Mouse (Mus musculus): ENCODE results near the gene Arhgap24. TPM values are rescaled to one million over a fixed set of nuclear protein-coding genes. Genes with fewer than 3 reads are reported as not detected.

Gene Arhgap24
- total RNA-seq, 2 experiments from 2014 or later, result 1.9 to 3.8 TPM

GRCm38 (mm10) chr5:102724813-102725348 is 243.7 kb downstream of the Arhgap24 start:
- ATAC-seq (replicated peaks; ENCODE audit: poor library complexity, severe bottlenecking), result no peak

DNA sequence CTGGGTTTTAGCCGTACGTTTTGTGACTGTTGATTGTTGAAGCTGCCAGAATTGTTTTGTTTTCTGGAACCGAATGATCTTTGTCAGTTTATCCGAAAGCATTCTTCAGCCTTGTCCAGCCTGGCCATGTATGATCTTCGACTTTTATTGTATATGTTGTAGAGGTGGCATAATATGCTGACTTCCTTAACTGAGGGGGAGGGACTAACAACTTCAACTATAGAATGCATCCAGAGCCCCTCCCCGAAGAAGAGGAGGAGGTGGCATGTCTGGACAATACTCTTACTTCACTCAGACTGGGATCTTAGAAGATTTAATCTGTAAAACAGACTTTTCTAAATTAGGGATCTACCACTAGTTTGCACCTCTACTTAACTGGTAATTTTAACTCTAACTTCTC is 244.2 kb downstream of the Arhgap24 start:
- ATAC-seq (replicated peaks; ENCODE audit: poor library complexity, severe bottlenecking), result no peak

- no peak for ATAC-seq (replicated peaks; ENCODE audit: poor library complexity, severe bottlenecking)
These were observed 245.8 kb downstream of the Arhgap24 start for GRCm38 (mm10) chr5:102726985-102727384.

DNA sequence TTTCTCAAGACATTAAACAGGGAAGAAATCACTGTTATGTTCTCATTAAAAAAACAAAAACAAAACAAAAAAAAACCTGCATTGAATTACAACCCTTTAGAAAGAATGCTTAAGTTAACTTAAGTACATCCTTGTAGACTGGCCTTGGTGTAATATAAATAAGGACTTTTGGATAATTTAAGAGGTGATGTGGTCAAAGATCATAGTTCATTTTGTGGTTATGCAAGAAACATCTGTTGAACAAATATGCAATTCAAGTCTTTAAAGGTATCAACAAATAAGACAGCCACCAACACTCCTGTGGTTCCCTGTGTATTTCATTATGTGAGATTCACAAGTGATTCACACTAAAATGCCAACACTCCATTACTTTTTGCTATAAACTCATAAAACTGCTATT is 247.3 kb downstream of the Arhgap24 start:
- ATAC-seq (replicated peaks; ENCODE audit: poor library complexity, severe bottlenecking), result no peak

DNA sequence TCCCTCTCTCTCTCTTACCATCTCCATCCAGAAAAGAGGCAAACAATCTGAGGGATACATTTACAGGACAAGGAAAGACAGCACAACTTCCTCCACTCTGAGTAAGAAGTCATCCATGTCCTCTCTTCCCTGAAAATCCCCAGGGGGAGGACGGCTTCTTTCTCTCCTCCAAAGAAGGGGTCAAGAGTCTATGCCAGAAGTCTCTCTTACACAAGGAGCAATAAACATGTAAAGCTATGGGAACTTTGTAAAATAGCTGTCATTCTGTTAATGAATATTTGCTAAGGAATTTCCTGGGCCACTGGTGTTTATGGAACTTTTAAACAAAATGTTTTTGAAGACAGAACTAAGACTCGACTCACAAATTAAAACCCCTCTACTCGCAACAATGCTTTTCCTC is 248.3 kb downstream of the Arhgap24 start:
- no peak for ATAC-seq (replicated peaks; ENCODE audit: poor library complexity, severe bottlenecking)

DNA sequence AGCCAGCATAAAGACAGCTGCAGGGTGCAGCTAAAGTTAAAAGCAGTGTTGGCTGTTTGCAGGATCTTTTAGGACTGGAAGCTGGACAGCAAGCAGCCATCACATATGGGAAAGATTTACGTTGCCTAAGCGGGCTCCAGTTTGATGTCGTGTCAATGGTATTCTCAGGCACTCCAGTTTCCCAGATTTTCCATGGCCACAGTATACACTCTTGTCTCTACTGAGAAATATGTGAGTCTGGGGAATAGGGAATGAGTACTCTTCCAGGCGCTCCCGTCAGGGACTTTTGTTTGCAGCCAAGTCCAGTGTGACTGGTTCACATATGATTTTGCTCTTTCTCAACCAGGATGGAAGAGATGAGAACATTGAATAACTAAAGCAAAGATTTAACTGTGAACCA is 254.9 kb downstream of the Arhgap24 start:
- no peak for ATAC-seq (replicated peaks; ENCODE audit: poor library complexity, severe bottlenecking)

GRCm38 (mm10) chr5:102742554-102743255 is 261.5 kb downstream of the Arhgap24 start:
- ATAC-seq (replicated peaks; ENCODE audit: poor library complexity, severe bottlenecking), result no peak

GRCm38 (mm10) chr5:102743436-102743835 is 262.2 kb downstream of the Arhgap24 start:
- no peak for ATAC-seq (replicated peaks; ENCODE audit: poor library complexity, severe bottlenecking)

- ATAC-seq (replicated peaks; ENCODE audit: poor library complexity, severe bottlenecking), result no peak
These were observed 262.9 kb downstream of the Arhgap24 start for GRCm38 (mm10) chr5:102744051-102744450.

- no peak for ATAC-seq (replicated peaks; ENCODE audit: poor library complexity, severe bottlenecking)
These were observed 267.0 kb downstream of the Arhgap24 start for GRCm38 (mm10) chr5:102748146-102748545.

DNA sequence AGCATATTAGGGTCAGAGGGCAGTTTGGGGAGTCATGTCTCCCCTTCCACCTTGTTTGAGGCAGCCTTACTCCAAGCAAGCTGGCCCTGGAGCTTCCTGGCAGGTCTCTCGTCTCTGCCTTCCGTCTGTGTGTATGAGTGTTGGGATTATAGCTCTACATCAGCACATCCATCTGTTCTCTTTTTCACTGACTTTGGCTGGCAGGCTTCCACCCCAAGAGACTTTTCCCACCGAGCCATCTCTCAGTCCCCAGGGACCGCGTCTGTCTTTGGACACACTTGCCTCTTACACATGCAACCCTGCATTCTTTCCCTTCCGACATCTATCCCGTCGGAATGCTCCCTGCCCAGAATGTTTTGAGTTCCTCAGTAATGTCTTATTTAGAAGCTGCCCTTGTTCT is 267.8 kb downstream of the Arhgap24 start:
- ATAC-seq (replicated peaks; ENCODE audit: poor library complexity, severe bottlenecking), result no peak

DNA sequence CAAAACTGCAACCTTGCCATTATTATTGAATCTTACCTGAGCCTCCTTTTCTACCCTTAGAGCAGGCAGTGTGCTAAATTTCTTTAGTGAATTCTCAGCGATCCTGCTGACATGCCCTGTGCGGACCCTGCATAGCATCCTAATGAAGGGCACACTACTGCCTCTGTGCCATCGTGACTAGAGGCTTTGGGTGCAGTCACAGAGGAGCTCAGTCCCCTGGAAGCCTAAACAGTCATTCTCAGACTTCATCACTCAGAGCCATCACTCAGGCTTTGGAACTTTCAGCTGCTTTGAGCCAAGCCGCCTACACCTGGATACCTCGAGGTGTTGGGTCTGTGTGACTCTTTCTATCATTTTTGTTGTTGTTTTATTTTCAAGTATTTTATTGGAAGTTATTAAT is 269.5 kb downstream of the Arhgap24 start:
- ATAC-seq (replicated peaks; ENCODE audit: poor library complexity, severe bottlenecking), result no peak

- no peak for ATAC-seq (replicated peaks; ENCODE audit: poor library complexity, severe bottlenecking)
These were observed 270.6 kb downstream of the Arhgap24 start for GRCm38 (mm10) chr5:102751661-102752307.

DNA sequence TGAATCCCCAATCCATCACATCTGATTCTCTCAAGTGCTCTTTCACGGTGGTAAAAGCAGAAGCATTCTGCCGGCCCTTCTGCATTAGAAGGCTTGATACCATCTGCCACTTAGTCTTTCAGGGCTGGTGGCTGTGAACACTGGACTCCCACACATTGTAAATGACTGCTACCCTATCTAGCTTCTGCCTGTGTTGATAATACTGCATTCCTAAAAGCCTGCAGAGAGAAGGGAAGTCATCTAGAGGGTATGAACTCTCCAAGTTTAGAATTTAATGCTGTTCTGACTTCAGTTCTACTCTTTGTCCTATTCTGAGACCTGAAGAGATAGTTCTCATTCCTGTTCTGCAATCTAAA is 271.1 kb downstream of the Arhgap24 start:
- ATAC-seq (replicated peaks; ENCODE audit: poor library complexity, severe bottlenecking), result no peak

DNA sequence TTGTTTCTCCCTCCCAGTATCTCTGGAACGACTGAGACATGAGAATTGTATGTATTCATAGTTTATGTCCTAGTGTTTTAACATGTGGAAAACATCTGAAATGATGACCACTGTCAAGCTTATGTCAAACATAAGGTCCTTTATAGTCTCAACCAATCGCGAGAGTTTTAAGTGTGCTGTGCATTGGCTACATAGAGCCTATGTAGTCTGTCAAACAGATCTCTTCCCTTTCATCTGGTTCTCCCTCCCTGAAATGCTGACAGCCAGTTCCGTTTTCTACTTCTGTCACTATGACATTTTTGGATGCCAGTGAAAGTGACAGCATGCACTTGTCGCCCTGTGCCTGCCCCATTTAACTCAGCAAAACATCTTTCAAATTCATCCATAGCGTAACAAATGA is 275.8 kb downstream of the Arhgap24 start:
- no peak for ATAC-seq (replicated peaks; ENCODE audit: poor library complexity, severe bottlenecking)

GRCm38 (mm10) chr5:102765694-102766093 is 284.5 kb downstream of the Arhgap24 start:
- no peak for ATAC-seq (replicated peaks; ENCODE audit: poor library complexity, severe bottlenecking)

GRCm38 (mm10) chr5:102766311-102767057 is 285.3 kb downstream of the Arhgap24 start:
- peak; percentile 96 for ATAC-seq (replicated peaks; ENCODE audit: poor library complexity, severe bottlenecking)

DNA sequence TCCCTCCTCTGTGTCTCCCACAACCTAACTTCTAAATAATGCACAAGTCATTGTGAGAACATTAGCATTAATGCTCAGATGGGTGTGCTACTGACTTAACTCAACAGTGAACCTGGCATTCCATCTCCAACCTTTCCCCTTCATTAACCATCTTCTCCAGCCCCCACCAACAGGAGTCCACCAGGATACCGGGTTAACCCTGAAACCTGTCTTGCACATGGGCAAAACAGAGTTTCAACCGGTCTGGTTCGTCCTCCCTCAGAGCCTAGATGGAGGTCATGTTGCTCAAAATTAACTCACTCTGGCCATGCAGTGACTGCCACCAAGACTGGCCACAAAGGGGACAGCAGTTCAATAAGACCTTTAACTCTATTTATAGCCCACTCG is 285.9 kb downstream of the Arhgap24 start:
- no peak for ATAC-seq (replicated peaks; ENCODE audit: poor library complexity, severe bottlenecking)

- ATAC-seq (replicated peaks; ENCODE audit: poor library complexity, severe bottlenecking), result no peak
These were observed 286.6 kb downstream of the Arhgap24 start for GRCm38 (mm10) chr5:102767822-102768221.

DNA sequence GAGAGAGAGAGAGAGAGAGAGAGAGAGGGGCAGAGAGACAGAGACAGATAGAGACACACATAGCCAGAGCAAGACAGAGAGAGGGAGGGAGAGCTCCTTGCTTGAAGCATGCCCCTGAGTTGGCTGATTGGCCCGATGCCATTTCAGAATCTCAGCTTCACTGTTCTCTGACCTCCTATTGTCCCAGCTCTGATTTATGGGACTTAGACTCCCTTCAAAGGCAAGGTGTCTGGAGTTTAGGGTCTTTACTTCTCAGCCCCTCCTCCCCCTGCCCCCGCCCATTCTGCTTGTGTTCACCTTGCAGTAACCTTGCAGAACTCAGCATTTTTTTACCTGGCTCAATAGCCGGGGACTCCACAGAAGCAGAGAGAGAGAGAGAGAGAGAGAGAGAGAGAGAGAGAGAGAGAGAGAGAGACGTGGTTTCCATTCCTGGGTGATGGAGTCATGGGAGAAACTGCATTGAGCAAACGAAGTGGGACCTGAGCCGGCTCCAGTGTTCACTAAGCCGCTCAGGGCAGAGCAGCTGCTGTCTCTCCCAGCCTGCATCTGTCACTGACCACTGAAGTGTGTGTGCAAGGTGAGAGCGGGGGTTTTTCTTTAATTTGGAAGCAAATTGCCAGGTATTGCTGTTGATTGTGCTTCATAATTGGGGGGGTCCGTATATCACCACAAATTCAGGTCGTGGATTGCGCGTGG is 287.3 kb downstream of the Arhgap24 start:
- ATAC-seq (replicated peaks; ENCODE audit: poor library complexity, severe bottlenecking), result no peak

GRCm38 (mm10) chr5:102770611-102771010 is 289.4 kb downstream of the Arhgap24 start:
- no peak for ATAC-seq (replicated peaks; ENCODE audit: poor library complexity, severe bottlenecking)
